Mouse (Mus musculus) testis, postnatal 10 days (tissue): ENCODE measurements around the gene Cs.
"Not testable (repeated sequence)": the region's sequence is repeated elsewhere in the genome, so short reads cannot be mapped to it uniquely, and the experiment has no call there.

Source experiments
- DNase-seq: peaks from one replicate; pipeline ENCODE4 v3.0.0; 2021; ENCODE audit warnings: low spot score

The Cs gene

GRCm38 (mm10) chr10:128337306-128338181 lies at the start of gene Cs:
Cs (plus strand) TSS chr10:128337734.
- peak; percentile 99 for DNase-seq

GRCm38 (mm10) chr10:128290594-128290993 lies 46.9 kb upstream of the Cs start:
- not testable (repeated sequence) for DNase-seq

GRCm38 (mm10) chr10:128296370-128297090 lies 41.0 kb upstream of the Cs start:
- DNase-seq, result no peak

GRCm38 (mm10) chr10:128297221-128297620 lies 40.3 kb upstream of the Cs start:
- DNase-seq, result peak; percentile 67

GRCm38 (mm10) chr10:128297622-128298021 lies 39.9 kb upstream of the Cs start:
- peak; percentile 78 for DNase-seq

- DNase-seq, result no peak
Observed at GRCm38 (mm10) chr10:128298243-128298642, 39.3 kb upstream of the Cs start.

- no peak for DNase-seq
Observed at GRCm38 (mm10) chr10:128298702-128299171, 38.8 kb upstream of the Cs start, which contains the start of gene Il23a. Il23a (minus strand) TSS chr10:128298752.

GRCm38 (mm10) chr10:128302357-128302756 lies 35.2 kb upstream of the Cs start:
- no peak for DNase-seq

GRCm38 (mm10) chr10:128302785-128303125 lies 34.8 kb upstream of the Cs start:
- DNase-seq, result peak; percentile 58

GRCm38 (mm10) chr10:128303126-128304021 lies 34.2 kb upstream of the Cs start, which contains the start of gene Pan2:
Pan2 (plus strand) TSS chr10:128303335.
- DNase-seq, result peak; percentile 98

GRCm38 (mm10) chr10:128309654-128310053 lies 27.9 kb upstream of the Cs start:
- DNase-seq, result no peak

- peak; percentile 78 for DNase-seq
Observed at GRCm38 (mm10) chr10:128310177-128310576, 27.4 kb upstream of the Cs start.

GRCm38 (mm10) chr10:128310902-128311301 lies 26.6 kb upstream of the Cs start:
- DNase-seq, result no peak

- no peak for DNase-seq
Observed at GRCm38 (mm10) chr10:128315578-128315977, 22.0 kb upstream of the Cs start.

- no peak for DNase-seq
Observed at GRCm38 (mm10) chr10:128321641-128322040, 15.9 kb upstream of the Cs start.

GRCm38 (mm10) chr10:128322141-128323108 lies 15.1 kb upstream of the Cs start, which contains the start of gene Cnpy2:
Cnpy2 (plus strand) TSS chr10:128322459.
- peak; percentile 87 for DNase-seq

GRCm38 (mm10) chr10:128323516-128323915 lies 14.0 kb upstream of the Cs start:
- no peak for DNase-seq

- DNase-seq, result no peak
Observed at GRCm38 (mm10) chr10:128326825-128327224, 10.7 kb upstream of the Cs start.

- DNase-seq, result no peak
Observed at GRCm38 (mm10) chr10:128327610-128328009, 9.9 kb upstream of the Cs start.
